Mouse (Mus musculus): ENCODE measurements around the gene Pcnx2. TPM values are rescaled to one million over a fixed set of nuclear protein-coding genes. Genes with fewer than 3 reads are reported as not detected.
A peak's percentile ranks its signal among the peaks of the same experiment; 100 is the strongest.

The Pcnx2 gene
- total RNA-seq, 2 experiments from 2014 or later = 80.3 to 83.2 TPM

- intact Hi-C loops (cut with DNase I) = no loop called here
- DNase-seq (ENCODE audit: low spot score in 2 of 2) = no peak
Observed at GRCm38 (mm10) chr8:125905341-125905740, 7.2 kb upstream of the Pcnx2 start.

DNA sequence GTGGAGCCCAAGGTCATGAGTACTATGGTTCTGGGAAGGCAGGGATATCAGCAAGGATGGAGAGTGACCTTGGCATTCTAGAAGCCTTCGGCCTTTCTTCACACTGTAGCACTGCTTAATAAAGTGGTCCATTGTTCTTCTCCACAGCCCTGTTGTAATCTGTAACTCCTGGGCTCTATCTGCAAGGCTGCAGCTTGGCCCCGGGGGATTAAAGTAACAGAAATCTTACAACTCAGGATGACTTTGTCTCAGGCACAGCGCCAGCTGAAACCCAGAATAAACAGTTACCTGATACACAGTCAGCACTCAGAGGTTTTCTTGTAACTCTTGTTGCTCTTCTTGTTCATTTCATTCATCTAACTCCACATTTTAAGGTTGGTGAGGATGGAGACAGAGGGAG, 4.4 kb upstream of the Pcnx2 start:
- intact Hi-C loops (cut with DNase I) = no loop called here
- DNase-seq (ENCODE audit: low spot score in 2 of 2) = no peak

DNA sequence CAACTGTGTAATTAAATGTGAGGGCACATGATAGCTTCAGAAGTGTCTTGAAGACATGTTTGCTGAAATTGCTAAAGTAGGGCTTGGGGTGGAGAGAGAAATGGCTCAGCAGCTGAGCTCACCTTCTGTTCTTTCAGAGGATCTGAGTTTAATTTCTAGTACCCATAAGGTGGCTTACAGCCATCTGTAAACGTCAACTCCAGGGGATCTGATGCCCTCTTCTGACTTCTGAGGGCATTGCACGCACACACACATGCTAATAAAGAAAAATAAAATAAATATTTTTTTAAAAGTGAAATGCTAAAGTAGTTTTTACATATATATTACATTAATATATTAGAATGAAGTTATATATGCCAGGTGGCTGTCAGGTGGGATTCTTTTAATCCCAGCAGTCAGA, 3.0 kb upstream of the Pcnx2 start:
- intact Hi-C loops (cut with DNase I) = no loop called here
- no peak for DNase-seq (ENCODE audit: low spot score in 2 of 2)

DNA sequence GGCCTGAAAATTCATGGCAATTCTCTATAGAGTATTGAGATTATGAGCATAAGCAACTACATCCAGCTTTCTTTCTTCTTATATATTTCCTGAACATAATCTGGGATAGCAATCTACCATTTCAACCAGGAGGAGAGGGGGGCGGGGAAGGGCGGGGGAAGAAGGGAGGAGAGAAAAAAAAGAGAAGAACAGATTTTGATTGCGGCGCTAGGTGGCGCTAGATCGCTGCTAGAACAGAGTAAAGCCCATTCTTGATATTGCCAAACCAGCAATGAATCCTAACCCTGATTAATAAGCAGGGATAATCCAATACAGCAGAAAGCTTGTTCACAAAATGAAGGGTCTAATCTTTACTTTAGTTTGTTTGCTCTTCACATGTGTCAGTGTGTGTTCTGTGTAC, 782 bp upstream of the Pcnx2 start:
- intact Hi-C loops (cut with DNase I) = no loop called here
- DNase-seq (ENCODE audit: low spot score in 2 of 2) = peak; percentile 57 to 81

DNA sequence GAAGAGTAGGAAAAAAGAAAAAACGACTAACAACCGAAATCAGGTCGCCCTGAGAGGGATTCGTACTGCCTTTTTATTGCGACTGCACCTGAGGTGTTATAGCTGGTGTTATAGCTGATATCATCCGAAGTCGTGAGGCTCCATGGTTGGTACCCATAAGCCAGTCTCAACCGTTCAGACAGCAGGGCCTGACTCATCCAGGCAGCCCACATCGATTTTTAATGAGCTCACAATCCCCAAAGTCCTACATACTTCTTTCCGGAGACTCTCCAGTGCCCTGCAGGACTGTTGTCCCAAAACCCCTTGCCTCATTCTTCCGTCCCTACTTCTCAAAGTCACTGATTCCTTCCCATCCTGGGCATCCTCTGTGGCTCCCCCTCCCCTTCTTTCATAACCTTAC, 729 bp downstream of the Pcnx2 start:
- DNase-seq (ENCODE audit: low spot score in 2 of 2) = peak in 1 of 2 experiments; percentile 42
- intact Hi-C loops (cut with DNase I) = no loop called here

DNA sequence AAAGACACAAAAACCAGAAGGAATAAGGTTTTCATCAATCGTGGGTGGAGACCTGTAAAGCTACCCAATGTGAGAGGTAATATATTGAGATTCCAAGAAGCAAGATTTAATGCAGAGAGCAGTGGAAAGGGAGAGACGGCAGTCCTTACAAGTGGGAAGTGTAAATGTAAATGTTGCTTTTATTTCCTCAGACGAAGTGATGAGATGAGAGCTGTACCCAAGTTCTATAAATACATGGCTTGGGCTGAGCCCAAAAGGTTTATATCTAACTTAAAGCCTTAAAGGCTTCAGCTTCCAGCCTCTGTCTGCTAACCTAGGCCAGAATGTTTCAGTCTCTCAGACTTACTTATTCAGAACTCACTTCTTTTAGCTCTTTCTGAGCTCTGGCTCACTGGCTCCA, 8.2 kb downstream of the Pcnx2 start:
- intact Hi-C loops (cut with DNase I) = no loop called here
- DNase-seq (ENCODE audit: low spot score in 2 of 2) = no peak

DNA sequence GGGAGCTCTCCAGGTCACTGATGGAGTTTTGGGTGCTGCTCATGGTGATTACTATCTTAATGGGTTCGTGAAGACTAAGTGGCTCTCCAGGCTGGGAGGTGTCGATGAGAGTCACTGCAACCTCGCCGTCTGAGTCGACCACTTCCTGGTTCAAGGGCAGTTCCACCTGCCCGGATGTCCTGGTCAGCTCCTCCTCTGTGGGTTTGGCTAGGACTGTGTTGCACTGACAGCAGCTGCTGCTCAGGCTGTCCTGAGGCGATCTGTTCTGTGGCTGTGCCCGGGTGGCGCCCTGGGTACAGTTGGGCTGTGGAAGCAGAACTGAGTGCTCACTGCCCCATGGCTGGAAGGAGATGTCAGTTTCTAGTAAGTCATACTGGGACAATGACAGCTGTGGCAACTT, 10.6 kb downstream of the Pcnx2 start:
- DNase-seq (ENCODE audit: low spot score in 2 of 2) = no peak
- intact Hi-C loops (cut with DNase I) = no loop called here

DNA sequence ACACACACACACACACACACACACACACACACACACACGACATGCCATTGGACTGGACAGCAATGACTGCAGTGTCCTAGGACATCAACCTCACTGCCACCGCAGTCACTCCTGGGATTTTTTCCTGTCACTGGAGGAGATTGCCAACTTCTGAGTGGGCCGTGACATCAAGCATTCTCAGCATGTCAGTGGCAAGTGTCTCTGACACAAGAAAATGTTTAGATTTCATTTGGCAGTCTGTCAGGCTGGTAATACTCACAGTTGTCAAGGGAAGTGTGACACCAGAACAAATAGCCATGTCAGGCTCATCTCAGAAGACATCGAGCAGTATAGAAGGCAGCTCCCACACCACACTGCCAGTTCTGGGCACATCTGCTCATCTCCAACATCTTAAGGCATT, 17.7 kb downstream of the Pcnx2 start:
- intact Hi-C loops (cut with DNase I) = no loop called here
- no peak for DNase-seq (ENCODE audit: low spot score in 2 of 2)

GRCm38 (mm10) chr8:125873250-125873534, 24.9 kb downstream of the Pcnx2 start:
- intact Hi-C loops (cut with DNase I) = no loop called here
- DNase-seq (ENCODE audit: low spot score in 2 of 2) = no peak

- intact Hi-C loops (cut with DNase I) = no loop called here
Observed at GRCm38 (mm10) chr8:125872501-125873249, 25.4 kb downstream of the Pcnx2 start.

GRCm38 (mm10) chr8:125870821-125871321, 27.2 kb downstream of the Pcnx2 start:
- intact Hi-C loops (cut with DNase I) = no loop called here
- DNase-seq (ENCODE audit: low spot score in 2 of 2) = peak; percentile 75 to 78

More at GRCm38 (mm10) chr8:125872501-125873249, 25.4 kb downstream of the Pcnx2 start:
- no peak for DNase-seq (ENCODE audit: low spot score in 2 of 2)

- no peak for DNase-seq (ENCODE audit: low spot score in 2 of 2)
- intact Hi-C loops (cut with DNase I) = no loop called here
Observed at GRCm38 (mm10) chr8:125870179-125870702, 27.9 kb downstream of the Pcnx2 start.

GRCm38 (mm10) chr8:125869739-125870138, 28.4 kb downstream of the Pcnx2 start:
- intact Hi-C loops (cut with DNase I) = loop anchor here (10.0 kb wide), 1 partner anchor 805 kb away; no protein-coding TSS in a partner anchor
- no peak for DNase-seq (ENCODE audit: low spot score in 2 of 2)

- intact Hi-C loops (cut with DNase I) = loop anchor here (10.0 kb wide), 1 partner anchor 804 kb away; no protein-coding TSS in a partner anchor
- no peak for DNase-seq (ENCODE audit: low spot score in 2 of 2)
Observed at GRCm38 (mm10) chr8:125868552-125868951, 29.6 kb downstream of the Pcnx2 start.

- intact Hi-C loops (cut with DNase I) = loop anchor here (2.0 to 10.0 kb wide), 2 partner anchors 291 to 801 kb away; no protein-coding TSS in a partner anchor
- DNase-seq (ENCODE audit: low spot score in 2 of 2) = no peak
Observed at GRCm38 (mm10) chr8:125866125-125866524, 32.0 kb downstream of the Pcnx2 start.

GRCm38 (mm10) chr8:125857251-125857650, 40.9 kb downstream of the Pcnx2 start:
- intact Hi-C loops (cut with DNase I) = loop anchor here (5.0 kb wide), 1 partner anchor 285 kb away; no protein-coding TSS in a partner anchor
- DNase-seq (ENCODE audit: low spot score in 2 of 2) = no peak

GRCm38 (mm10) chr8:125856160-125856559, 42.0 kb downstream of the Pcnx2 start:
- intact Hi-C loops (cut with DNase I) = loop anchor here (5.0 kb wide), 1 partner anchor 284 kb away; no protein-coding TSS in a partner anchor
- DNase-seq (ENCODE audit: low spot score in 2 of 2) = no peak

DNA sequence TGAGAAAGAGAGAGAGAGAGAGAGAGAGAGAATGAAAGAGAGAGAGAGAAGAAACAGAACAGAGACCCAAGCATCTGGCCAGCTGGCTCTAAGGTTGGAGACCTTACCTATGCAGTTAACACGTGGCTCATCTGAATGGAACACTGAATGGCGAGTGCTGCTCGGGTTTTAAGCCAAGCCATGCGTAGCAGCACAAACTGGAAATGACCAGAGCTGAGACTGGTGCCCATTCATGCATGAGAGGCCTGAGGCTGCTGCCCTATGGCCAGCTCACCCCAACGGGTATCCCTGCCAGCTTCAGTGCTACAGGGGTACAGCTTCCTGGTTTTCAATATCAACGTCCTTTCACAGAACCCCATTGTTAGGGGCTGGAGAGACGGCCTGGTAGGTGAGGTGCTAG, 43.7 kb downstream of the Pcnx2 start:
- DNase-seq (ENCODE audit: low spot score in 2 of 2) = no peak

DNA sequence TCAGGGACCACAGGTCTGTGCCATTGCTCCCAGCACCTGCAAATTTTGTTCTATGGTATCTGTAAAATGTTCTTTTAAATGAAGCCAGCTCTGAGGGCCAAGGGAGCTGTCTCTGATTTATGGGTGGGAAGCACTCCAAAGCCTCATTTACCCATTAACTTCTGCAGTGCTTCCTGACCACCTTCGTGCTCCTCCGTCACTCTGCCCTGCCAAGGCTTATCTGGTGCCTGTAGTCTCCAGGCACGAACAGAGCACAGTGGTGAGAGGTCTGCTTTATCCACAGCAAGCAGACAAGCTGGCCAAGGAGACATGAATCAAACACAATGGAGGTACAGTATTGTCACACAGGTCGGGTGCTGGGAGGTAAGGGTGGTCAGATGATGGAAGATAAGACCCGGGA, 44.8 kb downstream of the Pcnx2 start:
- intact Hi-C loops (cut with DNase I) = no loop called here
- no peak for DNase-seq (ENCODE audit: low spot score in 2 of 2)

More for the DNA sequence above, 43.7 kb downstream of the Pcnx2 start:
- intact Hi-C loops (cut with DNase I) = no loop called here

DNA sequence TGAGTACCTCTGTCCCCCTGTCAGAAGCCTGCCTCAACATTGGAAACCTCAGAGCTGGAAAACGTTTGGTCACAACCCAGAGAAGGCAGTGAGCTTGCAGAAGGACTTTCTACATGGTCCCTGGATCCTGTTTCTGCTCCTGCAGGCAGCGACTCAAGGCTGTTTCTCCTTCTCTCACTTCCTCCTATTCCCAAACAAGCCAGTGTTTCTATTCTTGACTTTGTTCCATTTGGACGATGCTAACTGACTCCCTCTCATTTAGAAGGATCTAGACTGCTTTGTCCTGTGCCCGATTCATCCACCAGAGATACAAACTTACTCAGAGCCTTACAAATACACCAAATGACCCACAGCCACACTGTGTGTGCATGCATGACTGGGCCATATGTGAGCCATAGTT, 48.9 kb downstream of the Pcnx2 start:
- peak; percentile 17 to 51 for DNase-seq (ENCODE audit: low spot score in 2 of 2)
- intact Hi-C loops (cut with DNase I) = no loop called here

GRCm38 (mm10) chr8:125847842-125848241, 50.3 kb downstream of the Pcnx2 start:
- no peak for DNase-seq (ENCODE audit: low spot score in 2 of 2)
- intact Hi-C loops (cut with DNase I) = no loop called here

All from left cerebral cortex, postnatal 14 days (tissue).